Mouse (Mus musculus) gastrocnemius, postnatal 4 days (tissue): ENCODE measurements around the gene Plcb1. TPM values are rescaled to one million over a fixed set of nuclear protein-coding genes. Genes with fewer than 3 reads are reported as not detected.

Experiments used
- DNase-seq, 2 experiments: peaks; one replicate each; pipeline ENCODE4 v3.0.0; 2021 to 2022; ENCODE audit warnings: low spot score in 2 of 2, mixed read lengths in 2 of 2
- long read RNA-seq, 2 experiments: library from polyadenylated mRNA; stranded (forward); transcript quantifications; one replicate each; pipeline ENCODE4 v2.0.0; 2021
- total RNA-seq, 2 experiments: library from RNA; stranded (reverse); gene quantifications; 2 replicates each; pipeline ENCODE4 v1.2.3; 2021

Gene Plcb1
- 1 to 10 TPM; 7.1 to 7.4 TPM for total RNA-seq
- long read RNA-seq, experiment 1 = 0 reads
- long read RNA-seq, experiment 2, partial matches to known transcripts = 3 of 3 reads
- long read RNA-seq, experiment 2, other reads (novel, unspliced or antisense) = 0 of 3 reads

- peak; percentile 70 to 80 for DNase-seq
Observed at GRCm38 (mm10) chr2:134785970-134786855, at the start of gene Plcb1. Gene Plcb1, plus strand, starts transcription at chr2:134786067.

- no peak for DNase-seq
Observed at GRCm38 (mm10) chr2:134755537-134755936, 30.3 kb upstream of the Plcb1 start.

GRCm38 (mm10) chr2:134756086-134756485, 29.8 kb upstream of the Plcb1 start:
- no peak for DNase-seq

GRCm38 (mm10) chr2:134761029-134761428, 24.8 kb upstream of the Plcb1 start:
- DNase-seq = no peak

GRCm38 (mm10) chr2:134763406-134763990, 22.4 kb upstream of the Plcb1 start:
- DNase-seq = no peak

- DNase-seq = no peak
Observed at GRCm38 (mm10) chr2:134764506-134764905, 21.4 kb upstream of the Plcb1 start.

GRCm38 (mm10) chr2:134779826-134780225, 6.0 kb upstream of the Plcb1 start:
- no peak for DNase-seq

GRCm38 (mm10) chr2:134780316-134780715, 5.6 kb upstream of the Plcb1 start:
- DNase-seq = no peak

- DNase-seq = no peak
Observed at GRCm38 (mm10) chr2:134786856-134787250, 986 bp downstream of the Plcb1 start.

- DNase-seq = no peak
Observed at GRCm38 (mm10) chr2:134787336-134788095, 1.6 kb downstream of the Plcb1 start.

- DNase-seq = no peak
Observed at GRCm38 (mm10) chr2:134792926-134793325, 7.1 kb downstream of the Plcb1 start.

GRCm38 (mm10) chr2:134800226-134800625, 14.4 kb downstream of the Plcb1 start:
- no peak for DNase-seq

- DNase-seq = peak in 1 of 2 experiments; percentile 25
Observed at GRCm38 (mm10) chr2:134816383-134816782, 30.5 kb downstream of the Plcb1 start.

- no peak for DNase-seq
Observed at GRCm38 (mm10) chr2:134817058-134817840, 31.4 kb downstream of the Plcb1 start.

GRCm38 (mm10) chr2:134821176-134821575, 35.3 kb downstream of the Plcb1 start:
- no peak for DNase-seq

GRCm38 (mm10) chr2:134825645-134826044, 39.8 kb downstream of the Plcb1 start:
- no peak for DNase-seq

GRCm38 (mm10) chr2:134826111-134827005, 40.5 kb downstream of the Plcb1 start:
- no peak for DNase-seq

GRCm38 (mm10) chr2:134827778-134828487, 42.1 kb downstream of the Plcb1 start:
- no peak for DNase-seq

- no peak for DNase-seq
Observed at GRCm38 (mm10) chr2:134831861-134832260, 46.0 kb downstream of the Plcb1 start.
